Mouse (Mus musculus): ENCODE data around the gene Galnt18.

- TF ChIP-seq CTCF (IDR thresholded peaks at IDR 0.05; ENCODE audit: borderline replicate concordance, insufficient read depth, low read depth, low read length) (no peak), POLR2A (IDR thresholded peaks at IDR 0.05; ENCODE audit: borderline replicate concordance, insufficient read depth, low read length) (no peak)
These were observed 52.8 kb downstream of the Galnt18 start for GRCm38 (mm10) chr7:111726928-111727327.
